Mouse (Mus musculus) central nervous system, embryonic 14 days (tissue): Measurements from ENCODE around the gene Hivep2. TPM values are rescaled to one million over a fixed set of nuclear protein-coding genes. Genes with fewer than 3 reads are reported as not detected.

Experiments
- polyA plus RNA-seq: library from polyadenylated mRNA; depleted of rRNA; stranded (reverse); fragments of >200 nt; gene quantifications from 2 replicates; pipeline ENCODE4 v1.2.3, GENCODE M21; 2012; rRNA removed

Hivep2 gene
- 16.0 and 17.1 TPM in 2 replicates for polyA plus RNA-seq

GRCm38 (mm10) chr10:13965974-13966829 is at the start of gene Hivep2:
Gene Hivep2, plus strand, starts transcription at chr10:13966075.

Other genes with a start within 250 kb of the Hivep2 start
- 36.2 and 37.7 TPM in 2 replicates for gene Aig1, start 97.1 kb upstream of the Hivep2 start, polyA plus RNA-seq